Mouse (Mus musculus): ENCODE data around the gene Tectb. TPM values are rescaled to one million over a fixed set of nuclear protein-coding genes. Genes with fewer than 3 reads are reported as not detected.

Gene Tectb
- polyA plus RNA-seq, 1 experiment from 2014 or later: 0.13 TPM

- H3K36me3 ChIP-seq (ENCODE audit: poor library complexity, severe bottlenecking): no peaks in the 10 kb centered on the region
- H3K27me3 ChIP-seq: no peaks in the 10 kb centered on the region
- no peaks in the 10 kb centered on the region for H3K4me1 ChIP-seq
- no peak overlapping the region for H3K27ac ChIP-seq
- H3K9me3 ChIP-seq (replicated peaks): no peaks in the 10 kb centered on the region
- H3K4me3 ChIP-seq: no peak overlapping the region
- no peak overlapping the region for H3K4me2 ChIP-seq
- WGBS: 85% methylated on average over 6 of the region's 6 CpGs
- no peak overlapping the region for H3K9ac ChIP-seq
- ATAC-seq: no peak
Observed at GRCm38 (mm10) chr19:55239766-55240426, 59.4 kb downstream of the Tectb start.

GRCm38 (mm10) chr19:55241186-55241645 lies 60.7 kb downstream of the Tectb start, which contains the start of gene Gucy2g:
TSS of gene Gucy2g (minus strand) at chr19:55241236.
- Histone ChIP-seq H3K9me3 (replicated peaks) (no peaks in the 10 kb centered on the region), H3K36me3 (ENCODE audit: poor library complexity, severe bottlenecking) (no peaks in the 10 kb centered on the region), H3K9ac (no peak within 1 kb of the TSS), H3K4me3 (no peak within 1 kb of the TSS), H3K4me1 (no peaks in the 10 kb centered on the region), H3K27ac (no peak within 1 kb of the TSS), H3K4me2 (no peak within 1 kb of the TSS), H3K27me3 (no peaks in the 10 kb centered on the region)
- no peak for ATAC-seq
- WGBS: 70% methylated on average over 6 of the region's 6 CpGs

- ATAC-seq: no peak
- Histone ChIP-seq H3K36me3 (ENCODE audit: poor library complexity, severe bottlenecking) (no peaks in the 10 kb centered on the region), H3K4me3 (no peak overlapping the region), H3K27me3 (no peaks in the 10 kb centered on the region), H3K4me2 (no peak overlapping the region), H3K4me1 (no peaks in the 10 kb centered on the region), H3K9ac (no peak overlapping the region), H3K27ac (no peak overlapping the region), H3K9me3 (replicated peaks) (no peaks in the 10 kb centered on the region)
- 32% methylated on average over 7 of the region's 7 CpGs for WGBS
Observed at GRCm38 (mm10) chr19:55244791-55245231, 64.3 kb downstream of the Tectb start.

Small RNA genes within 50 kb of the gene (microRNA-seq; reads per million reads assigned to microRNA genes)
- gene Mir6715: not detected

Other genes starting within 250 kb of the Tectb start
- 14.1 and 17.6 TPM in 2 replicates for gene Gpam, start 53.5 kb upstream of the Tectb start, polyA plus RNA-seq (2015; fragmentation: Nextera tagmentation; extraction: Ambion mirVana)
- gene Gucy2g, start 60.5 kb downstream of the Tectb start, polyA plus RNA-seq (2015; fragmentation: Nextera tagmentation; extraction: Ambion mirVana): not detected in 2 replicates
- 9.4 and 10.9 TPM in 2 replicates for gene Acsl5, start 71.2 kb downstream of the Tectb start, polyA plus RNA-seq (2015; fragmentation: Nextera tagmentation; extraction: Ambion mirVana)
- 74.9 and 81.3 TPM in 2 replicates for gene Zdhhc6, start 135.3 kb downstream of the Tectb start, polyA plus RNA-seq (2015; fragmentation: Nextera tagmentation; extraction: Ambion mirVana)
- 25.8 and 29.0 TPM in 2 replicates for gene Vti1a, start 135.6 kb downstream of the Tectb start, polyA plus RNA-seq (2015; fragmentation: Nextera tagmentation; extraction: Ambion mirVana)